Mouse (Mus musculus) natural killer cell, adult 2 months (primary cell): ENCODE results near the gene Ppp1r9b.

Source experiments
- DNase-seq, 2 experiments: peaks; one replicate each; pipeline ENCODE4 v3.0.0; 2022; ENCODE audit warnings: low spot score in 2 of 2

Ppp1r9b gene

DNA sequence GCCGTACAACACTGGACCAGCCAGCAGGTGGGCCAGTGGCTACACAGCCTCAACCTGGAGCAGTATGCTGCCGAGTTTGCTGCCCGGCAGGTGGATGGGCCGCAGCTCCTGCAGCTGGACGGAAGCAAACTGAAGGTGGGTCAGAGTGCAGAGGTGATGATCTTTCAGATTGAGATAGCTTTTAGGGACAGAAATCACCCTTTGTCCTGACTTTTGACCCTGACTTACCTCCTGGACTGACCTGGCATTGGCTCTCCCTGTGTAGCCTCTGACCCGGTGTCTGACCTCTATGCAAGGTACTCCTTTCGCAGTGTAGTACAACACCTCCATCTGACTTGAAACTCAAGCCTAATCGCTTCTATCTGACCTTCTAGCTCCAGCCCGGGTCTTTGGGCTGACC, 32.6 kb downstream of the Ppp1r9b start:
- no peak for DNase-seq

DNA sequence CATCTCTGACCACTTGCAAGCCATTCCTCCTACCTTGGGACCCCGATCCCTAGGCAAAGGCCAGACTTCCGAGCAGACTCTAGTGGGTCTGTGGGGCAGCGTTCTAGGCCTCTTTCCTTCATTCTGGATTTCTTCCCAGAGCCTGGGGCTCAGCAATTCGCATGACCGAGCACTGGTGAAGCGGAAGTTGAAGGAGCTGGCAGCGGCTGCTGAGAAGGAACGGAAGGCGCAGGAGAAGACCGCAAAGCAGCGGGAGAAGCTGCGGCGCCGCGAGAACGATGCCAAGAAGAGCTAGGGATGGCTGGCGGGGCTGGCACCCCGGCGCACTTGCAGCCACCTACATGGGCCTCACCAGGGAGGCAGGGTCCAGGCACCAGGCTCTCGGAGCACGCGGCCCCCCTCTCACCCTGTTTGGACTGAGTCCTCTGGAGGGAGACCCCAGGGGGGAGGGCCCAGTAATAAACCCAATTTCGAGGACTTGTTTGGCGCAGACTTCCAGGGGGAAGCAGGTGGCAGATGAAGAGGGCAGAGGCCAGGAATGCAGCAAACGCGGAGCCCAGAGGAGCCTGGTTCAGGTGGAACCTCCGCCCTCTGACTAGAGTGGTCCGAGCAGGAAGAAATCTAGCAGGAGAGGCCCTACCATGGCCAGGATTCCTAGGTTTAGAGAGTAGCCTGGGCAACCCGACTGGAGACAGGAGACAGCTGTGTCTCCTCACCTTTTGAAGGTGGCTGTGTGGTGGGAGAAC, 33.8 kb downstream of the Ppp1r9b start:
- DNase-seq = no peak

DNA sequence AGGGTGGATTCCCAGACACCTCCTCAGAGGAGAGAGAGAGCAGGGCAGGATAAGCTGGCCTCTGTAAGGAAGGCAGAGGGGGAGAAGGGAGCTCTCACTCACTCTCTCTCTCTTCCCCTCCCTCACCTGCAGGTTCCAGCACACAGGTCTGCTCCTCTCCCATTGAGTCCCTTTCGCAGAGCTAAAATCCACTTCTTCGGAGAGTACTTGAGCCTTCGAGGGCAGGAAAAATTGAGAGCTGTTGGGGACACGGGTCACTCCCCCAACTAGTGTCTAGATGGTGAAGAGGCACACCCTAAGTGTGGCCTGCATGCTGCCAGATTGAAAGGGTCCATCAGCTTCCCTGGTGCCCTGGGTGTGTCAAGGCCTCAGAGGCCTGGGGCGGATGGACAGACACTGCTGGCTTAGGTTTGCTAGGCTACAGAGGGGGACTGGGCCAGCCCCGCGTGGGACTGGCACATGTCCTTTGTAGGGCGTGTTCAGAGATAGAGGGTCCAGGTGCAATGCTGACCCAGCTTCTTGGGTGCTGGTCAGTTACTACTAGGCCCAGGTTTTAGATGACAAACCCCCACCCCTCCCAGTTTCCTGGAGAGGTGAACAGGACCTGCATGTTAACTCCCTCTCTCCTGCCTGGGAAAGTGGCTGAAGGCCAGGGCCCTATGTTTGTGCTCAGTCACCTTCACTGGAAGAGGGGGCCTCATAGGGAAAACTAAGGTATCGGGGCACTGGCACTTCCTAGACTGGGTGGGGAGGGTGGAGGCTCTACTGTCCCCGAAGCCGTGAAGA, 34.6 kb downstream of the Ppp1r9b start:
- DNase-seq = no peak

DNA sequence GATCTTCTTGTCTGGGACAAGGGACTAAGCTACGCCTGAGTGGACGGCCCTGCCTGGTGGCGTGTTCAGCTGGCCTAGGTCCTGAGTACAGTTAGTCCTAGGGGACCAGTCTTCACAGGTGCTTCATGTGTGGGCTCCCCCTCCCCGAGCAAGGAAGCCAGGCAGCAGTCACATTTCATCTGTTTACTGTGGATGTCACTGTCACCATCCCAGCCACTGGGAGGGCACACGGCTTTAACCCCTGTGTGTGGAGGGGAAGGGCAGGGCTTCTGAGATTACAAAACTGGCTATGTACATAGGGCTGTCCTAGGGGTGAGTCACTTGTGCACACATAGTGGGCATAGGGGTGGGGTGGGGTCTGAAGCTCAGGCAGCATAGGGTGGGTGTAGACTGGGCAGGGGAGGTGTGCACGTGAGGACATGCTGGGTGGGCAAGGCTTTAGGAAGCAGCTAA, 35.3 kb downstream of the Ppp1r9b start:
- no peak for DNase-seq

DNA sequence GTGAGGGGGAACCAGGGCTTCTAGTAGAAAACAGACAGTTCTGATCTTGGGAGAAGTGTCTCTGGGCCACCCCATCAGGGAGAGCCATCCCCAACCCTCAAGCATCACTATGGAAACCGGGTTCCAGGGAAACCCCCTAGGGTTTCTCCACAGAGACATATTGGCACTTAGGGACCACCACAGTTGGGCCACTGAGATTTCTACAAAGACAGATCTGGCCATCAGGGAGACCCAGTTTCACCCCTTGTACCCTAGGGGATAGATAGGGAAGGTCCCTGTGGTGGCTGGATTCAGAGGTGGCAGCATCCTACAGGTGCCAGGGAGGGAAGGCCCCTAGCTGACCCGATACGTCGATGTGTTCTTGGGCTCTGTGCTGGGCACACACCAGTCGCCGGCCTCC, 36.0 kb downstream of the Ppp1r9b start:
- no peak for DNase-seq

DNA sequence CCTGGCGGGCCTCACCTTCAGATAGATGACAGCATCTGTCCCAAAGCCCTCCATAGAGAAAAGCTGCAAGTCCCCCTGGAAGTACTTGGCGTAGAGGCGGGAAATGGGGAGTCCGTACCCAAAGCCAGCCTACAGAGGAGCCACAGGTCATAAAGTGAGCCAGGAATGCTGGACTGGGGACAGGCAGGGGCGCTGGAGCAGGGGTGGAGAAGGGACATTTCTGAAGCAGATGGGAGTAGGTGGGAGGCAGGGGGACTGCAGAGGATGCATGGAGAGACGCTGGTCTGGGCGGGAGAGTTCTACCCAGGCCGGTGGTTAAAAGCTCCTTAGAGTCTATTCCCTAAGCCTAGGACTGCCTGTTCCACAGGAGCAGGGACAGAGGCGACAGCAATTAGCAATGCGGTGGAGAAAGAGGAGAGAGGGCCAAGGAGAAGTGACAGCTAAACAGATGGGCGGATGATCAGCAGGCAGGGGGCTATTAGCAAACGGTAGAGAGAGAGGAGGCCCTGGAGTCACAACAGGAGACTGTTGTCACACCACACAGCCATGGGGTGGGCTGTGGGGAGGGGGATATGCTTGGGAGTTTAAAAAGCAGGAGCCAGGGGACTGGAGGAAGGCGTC, 37.1 kb downstream of the Ppp1r9b start:
- DNase-seq = no peak

DNA sequence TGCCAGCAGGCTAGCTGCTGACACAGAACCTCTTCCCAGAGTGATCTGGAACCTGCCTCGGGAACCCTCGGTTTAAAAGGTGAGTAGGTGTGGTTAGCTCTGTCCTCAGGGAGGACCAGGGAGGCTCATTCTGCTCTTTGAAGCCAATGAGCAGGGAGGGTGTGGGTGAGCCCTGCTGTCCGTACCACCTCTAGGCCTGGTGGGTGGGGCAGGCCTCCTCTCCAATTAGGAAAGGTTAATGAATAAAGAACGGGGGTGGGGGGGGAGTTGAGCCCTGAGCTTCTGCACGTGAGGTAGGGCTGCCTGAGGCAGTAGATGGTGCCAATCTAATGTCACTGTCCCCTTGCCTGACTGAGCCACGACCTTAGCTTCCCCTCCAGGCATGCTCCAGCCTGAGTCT, 42.1 kb downstream of the Ppp1r9b start:
- no peak for DNase-seq

DNA sequence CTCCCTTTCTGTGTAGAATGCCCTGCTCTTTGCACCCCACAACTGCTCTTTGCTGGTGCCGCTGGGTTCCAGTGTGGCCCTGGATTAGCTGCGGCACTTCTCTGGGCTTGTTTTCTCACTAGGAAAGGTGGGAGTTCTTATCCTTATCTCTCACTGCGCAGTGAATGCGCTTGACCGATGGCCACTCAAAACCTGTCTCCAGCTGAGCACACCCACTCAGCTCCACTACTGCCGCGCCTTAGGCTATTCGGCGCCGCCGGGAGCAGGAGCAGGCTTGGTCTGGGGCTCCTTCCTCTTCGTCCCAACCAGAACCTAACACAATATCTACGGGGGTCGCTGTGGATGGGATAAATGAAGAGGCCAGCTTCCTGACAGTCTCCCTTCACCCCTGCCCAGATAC, 42.8 kb downstream of the Ppp1r9b start:
- no peak for DNase-seq

DNA sequence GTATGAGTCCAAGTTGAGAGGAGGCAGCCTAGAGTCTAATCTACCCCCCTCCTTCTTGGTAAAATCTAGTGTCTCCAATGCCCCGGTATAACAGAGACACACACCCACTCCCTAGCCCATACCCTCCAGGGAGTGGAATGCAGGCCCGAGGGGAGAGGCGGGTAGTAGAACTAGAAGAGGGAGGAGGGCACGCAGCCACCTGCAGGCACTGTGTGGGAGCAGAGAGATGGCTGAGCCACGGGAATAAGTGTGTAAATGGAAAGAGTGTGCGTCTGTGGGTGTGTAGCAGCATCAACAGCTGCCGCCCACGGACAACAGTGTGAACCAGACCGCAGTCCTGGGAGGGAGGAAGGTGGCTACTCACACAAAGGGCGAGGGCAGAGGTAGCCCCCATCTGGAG, 44.1 kb downstream of the Ppp1r9b start:
- DNase-seq = no peak

DNA sequence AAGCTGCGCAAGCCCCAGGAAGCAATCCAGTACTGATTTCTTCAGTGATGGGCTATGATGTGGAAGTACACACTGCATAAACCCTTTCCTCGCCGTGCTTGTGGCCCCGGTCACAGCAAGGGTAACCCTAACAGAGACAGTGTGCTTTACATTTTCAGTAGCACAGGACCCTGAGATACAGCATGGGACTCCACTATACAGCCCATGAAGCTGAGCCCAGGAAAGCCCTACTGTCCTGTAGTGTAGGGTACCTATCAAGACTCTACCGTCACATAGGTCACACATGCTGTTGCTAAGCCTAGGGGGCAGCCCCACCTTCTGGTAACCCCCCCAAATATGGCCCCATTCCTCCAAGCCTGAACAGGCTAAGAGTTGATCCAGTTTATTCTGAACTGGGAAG, 45.7 kb downstream of the Ppp1r9b start:
- no peak for DNase-seq

DNA sequence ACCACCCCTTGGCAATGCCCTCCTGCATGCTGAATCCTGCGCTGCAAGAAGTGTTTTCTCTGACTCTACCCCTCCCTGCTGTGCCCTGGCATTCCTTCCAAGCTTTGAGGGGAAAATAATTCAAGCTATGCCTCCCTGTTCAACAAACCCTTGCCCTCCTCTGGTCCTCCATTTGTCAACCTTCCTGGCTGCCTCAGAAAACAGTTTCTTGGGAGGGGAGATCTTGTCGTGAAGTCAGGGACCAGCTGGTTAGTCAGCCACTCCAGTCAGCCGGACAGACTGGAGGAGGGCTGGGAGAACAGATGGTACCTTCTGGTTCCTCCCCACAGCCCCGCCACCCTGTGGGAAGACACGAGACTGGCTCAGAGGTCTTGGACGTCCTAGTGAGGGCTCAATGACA, 46.5 kb downstream of the Ppp1r9b start:
- no peak for DNase-seq

DNA sequence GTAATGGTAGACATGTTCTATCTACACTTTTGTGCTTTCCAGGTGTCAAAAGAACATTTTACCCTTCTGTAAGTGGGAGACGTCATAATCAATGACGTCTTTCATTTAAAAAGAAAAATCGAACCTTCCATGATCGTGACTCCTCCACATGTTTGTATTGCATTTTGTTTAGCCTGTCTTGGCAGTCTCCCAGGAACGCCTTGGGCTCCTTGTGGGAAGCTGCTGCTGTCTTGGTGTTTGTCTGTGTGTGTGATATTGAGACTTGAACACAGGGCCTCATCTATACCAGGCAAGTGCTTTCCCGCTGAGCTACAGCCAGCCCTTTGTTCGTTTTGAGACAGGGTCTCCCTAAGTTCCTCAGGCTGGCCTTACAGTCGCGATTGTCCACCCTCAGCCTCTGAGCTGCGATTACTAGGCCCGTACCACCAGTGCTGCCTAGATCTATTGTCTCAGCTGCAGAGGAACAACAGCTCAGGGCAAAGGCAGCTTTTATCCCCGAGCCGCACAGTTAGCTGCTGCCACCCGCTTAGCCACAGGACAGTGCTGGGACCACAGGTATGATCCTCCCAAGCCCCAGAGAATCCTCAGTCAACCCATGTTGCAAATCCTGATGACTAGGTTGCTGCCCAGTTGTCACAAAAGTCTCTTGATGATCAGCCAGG, 47.5 kb downstream of the Ppp1r9b start:
- DNase-seq = no peak

DNA sequence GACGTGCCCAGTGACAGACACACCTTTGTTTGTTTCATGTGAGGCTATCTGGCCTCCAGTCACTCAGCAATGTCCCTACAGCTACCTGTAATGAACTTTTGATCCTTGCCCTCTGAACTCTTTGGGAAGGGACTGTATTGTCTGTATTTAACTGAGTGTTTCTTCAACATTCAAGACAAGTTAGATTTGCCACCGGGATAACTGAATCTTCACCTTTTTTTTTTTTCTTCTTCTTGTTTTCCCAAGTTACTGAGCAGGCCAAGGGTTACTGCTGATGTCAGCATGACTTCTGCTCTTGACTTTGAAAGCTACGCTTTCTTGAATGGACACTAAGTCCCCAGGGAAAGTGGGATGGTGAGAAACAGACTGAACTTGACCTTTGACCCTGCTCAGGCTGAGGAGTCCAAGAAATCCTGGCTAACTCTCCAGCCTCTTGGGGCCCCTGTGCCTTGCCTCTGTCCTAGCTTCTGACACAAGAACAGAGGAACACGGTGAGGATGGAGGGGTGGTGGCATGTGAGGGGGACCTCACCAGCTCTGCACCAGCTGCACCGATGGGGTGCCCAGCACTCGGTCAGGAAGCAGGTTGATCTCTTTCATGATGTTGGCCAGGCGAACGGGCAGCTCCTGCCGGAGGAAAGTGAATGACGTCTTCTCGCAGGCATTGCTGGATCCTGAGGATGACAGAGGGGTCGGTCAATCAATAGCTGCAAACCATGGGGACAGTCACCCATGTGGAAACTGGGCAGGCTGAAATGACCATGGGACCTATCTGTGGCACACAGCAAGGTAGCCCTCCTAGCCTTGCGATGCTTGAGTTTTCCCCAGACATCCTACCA, 48.2 kb downstream of the Ppp1r9b start:
- no peak for DNase-seq

DNA sequence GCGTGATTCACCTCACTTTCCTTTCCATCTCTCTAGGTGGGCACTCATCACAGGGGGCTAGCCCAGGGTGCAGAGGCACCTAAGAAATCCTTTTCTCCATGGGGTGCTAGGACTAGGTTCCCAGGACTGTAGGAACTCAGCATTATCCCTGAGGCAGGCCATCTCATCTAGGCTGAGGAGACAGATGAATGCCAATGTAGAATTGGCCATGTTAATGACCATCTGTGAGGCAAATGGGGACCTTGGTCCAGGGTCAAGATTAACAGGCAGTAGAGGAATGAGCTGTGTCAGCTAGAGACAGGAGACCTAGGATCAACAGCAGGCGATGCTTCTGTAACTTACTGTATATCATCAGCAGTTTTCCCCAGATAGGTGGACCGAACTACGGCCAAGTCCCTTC, 48.9 kb downstream of the Ppp1r9b start:
- DNase-seq = no peak

DNA sequence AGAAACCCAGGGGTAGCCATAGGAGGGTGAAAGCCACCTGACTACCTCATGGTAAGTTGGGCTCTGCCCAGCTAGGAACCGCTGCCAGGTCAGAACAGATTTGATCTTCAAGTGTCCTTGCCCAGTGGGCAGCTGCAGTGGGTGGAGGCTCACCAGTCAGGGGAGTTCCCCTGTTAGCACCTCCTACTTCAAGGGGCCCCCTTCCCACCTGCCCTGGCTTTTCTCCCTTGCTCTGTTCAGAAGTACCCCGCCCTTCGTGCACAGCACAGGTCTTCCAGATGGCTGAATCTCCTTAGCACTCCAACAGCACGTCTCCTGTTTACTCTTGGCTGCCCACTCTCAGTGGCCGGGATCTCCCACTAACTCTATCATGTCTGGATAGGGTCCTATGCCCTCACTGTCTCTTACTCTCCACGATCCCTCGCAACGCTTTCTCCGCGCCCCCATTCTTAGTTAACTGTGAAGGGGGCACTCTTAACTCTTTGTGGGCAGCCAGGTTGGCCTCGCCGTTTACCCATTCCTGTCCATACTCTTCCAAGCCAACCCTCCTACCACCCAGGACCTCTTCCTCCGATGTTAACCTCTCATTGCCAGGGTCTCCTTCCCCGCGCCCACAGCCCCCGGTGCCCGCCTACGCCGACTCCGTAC, 49.8 kb downstream of the Ppp1r9b start:
- peak; percentile 19 to 50 for DNase-seq

DNA sequence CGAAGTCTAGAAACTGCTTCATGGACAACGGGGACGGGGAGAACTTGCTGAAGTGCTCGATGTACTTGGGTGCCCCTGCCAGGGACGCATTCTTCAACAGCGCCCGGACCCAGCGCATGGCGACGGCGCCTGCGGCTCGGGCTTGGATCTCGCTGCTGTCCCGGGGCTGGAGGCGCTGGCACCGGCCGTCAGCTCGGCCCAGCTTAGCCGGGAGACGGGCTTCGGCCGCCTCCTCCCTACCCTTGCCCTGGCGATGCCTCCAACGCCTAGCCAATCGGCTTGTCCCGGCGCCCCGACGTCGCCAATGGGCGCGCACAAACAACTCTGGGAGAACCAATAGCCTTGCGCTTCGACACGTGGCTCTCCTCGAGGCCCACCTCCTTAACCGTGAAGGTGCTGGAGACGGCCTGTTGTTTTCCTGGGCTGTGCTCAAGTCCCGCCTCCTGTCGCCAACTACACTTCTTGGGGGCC, 50.3 kb downstream of the Ppp1r9b start, which contains the start of gene Pdk2:
Gene Pdk2, minus strand, starts transcription at position 216 of the 471 bp plus-strand sequence.
- DNase-seq = peak; percentile 91

DNA sequence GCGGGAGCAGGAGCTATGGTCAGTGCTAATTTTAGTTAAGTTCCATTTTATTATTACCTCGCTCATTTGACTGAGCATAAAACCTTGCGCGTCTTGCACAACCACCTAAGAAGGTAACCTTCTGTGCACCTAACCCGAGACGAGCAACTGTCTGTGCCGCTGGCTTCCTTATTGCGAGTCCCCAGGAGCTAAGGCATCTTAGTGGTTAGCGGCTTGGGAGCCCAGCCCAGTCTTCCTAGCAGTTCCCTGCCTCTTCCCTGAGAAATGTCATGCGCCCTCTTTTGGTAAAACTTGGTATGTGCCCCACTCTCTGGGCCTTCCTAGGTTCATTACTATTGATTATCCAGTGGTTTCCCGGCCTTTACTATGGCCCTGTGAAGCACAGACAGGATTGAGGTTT, 51.3 kb downstream of the Ppp1r9b start:
- peak; percentile 48 to 57 for DNase-seq

DNA sequence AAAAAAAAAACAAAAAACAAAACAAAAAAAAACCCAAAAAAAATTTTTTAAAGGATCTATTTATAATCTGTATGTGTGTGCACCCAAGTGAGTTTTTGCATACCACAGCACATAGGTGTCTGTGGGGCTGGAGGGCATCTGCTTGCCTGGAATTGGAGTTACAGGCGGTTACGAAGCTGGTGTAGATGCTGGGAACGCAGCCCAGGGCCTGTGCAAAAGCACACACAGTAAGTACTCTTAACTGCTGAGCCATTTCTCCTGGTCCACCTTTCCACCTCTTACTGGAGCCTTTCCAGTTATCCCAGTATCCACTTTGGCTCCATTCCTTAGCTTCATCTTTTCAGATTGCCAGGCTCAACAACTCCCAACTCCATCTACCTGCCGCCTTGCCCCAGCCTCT, 52.2 kb downstream of the Ppp1r9b start:
- no peak for DNase-seq

DNA sequence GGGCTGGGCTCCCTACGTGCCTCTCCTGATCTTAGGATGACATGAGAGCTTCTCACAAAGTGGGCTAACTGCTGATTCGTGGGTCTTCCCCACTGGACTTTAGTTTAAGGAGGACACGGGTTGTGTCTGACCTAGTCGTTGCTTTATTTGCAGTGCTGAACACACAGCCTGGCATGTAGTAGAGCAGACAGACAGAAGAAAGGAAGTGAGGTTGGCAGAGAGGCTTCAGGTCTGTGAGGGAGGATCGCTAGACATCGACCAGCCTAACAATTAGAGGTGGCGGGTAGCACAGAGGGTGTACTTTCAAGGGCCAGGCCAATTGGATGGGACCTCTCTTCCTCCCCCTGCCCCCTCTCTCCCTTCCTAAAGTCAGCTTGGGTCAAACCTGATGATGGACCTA, 52.8 kb downstream of the Ppp1r9b start:
- DNase-seq = no peak

DNA sequence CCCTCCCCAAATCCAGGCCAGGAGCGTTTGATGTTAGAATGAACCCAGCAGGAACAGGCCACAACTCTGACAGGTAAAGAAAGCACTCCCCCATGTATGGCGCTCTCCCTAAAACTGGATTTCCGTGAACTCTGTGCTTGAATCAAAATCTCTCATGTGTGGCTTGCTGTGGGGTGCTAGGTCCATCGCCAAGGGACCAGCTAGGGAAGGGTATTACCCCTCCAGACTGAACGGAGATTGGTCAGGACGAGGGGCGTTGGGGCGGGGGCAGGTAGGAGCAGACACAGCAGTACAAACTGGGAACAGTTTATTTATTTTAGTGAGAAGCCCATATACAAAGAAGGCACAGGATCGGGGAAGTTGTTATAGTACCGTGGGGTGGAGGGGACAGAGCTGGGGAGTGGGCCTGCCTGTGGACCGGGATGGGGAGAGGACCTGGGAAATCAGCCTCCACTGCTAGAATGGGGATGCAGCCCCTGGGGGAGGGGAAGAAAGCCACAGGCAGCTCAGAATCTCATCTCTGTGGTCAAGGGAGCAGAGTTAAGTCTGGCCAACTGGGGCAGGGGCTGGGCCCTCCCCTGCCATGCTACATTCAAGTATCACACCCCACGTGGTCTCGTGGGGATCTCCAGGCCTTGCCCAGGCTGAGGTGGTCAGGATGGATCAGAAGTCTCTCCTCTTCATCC, 53.5 kb downstream of the Ppp1r9b start:
- DNase-seq = no peak
